ENCODE assay signal across 15 mouse cellular contexts in genomic region chr4:58477691-58478090, GRCm38 (mm10).
DNase-seq lines count a peak whose midpoint lies in the region; ATAC-seq and TF ChIP-seq lines count a peak whose summit lies in the region.
"Had no signal": no experiment of that assay in that cellular context is flagged by ENCODE, and none has a peak within 500 bp of the region (broad histone marks: within the 10 kb centered on the region; RNA-seq: fewer than 3 reads in every experiment).

No protein-coding gene starts in this region.

- H3K4me1 ChIP-seq in embryonic fibroblast, embryonic 13.5 days (ENCODE audit: control insufficient read depth, insufficient read depth, low read length) = no peaks in the 10 kb centered on the region
- H3K4me1 ChIP-seq in midbrain, embryonic 13.5 days (replicated peaks) = no peaks in the 10 kb centered on the region
- no peaks in the 10 kb centered on the region for H3K4me1 ChIP-seq in forebrain, embryonic 11.5 days (replicated peaks; ENCODE audit: control insufficient read depth, insufficient read depth, low read length)
- H3K4me1 ChIP-seq: forebrain, embryonic 12.5 days; heart, embryonic 15.5 days; limb, embryonic 10.5 days had no signal

- peak overlapping the region; percentile 66 for H3K27ac ChIP-seq in embryonic fibroblast, embryonic 13.5 days (ENCODE audit: insufficient read depth, low read length)
- H3K27ac ChIP-seq in midbrain, embryonic 13.5 days = no peak overlapping the region
- no peak overlapping the region for H3K27ac ChIP-seq in forebrain, embryonic 11.5 days (ENCODE audit: low read depth, low read length)
- H3K27ac ChIP-seq: forebrain, embryonic 12.5 days; heart, embryonic 15.5 days; limb, embryonic 10.5 days; liver, embryonic 14.5 days; macrophage had no signal

- H3K4me2 ChIP-seq in midbrain, embryonic 13.5 days (replicated peaks) = no peak overlapping the region
- H3K4me2 ChIP-seq in forebrain, embryonic 11.5 days (ENCODE audit: low read depth, low read length, severe bottlenecking) = no peak overlapping the region
- H3K4me2 ChIP-seq: forebrain, embryonic 12.5 days; heart, embryonic 15.5 days had no signal

- no peak overlapping the region for H3K9ac ChIP-seq in midbrain, embryonic 13.5 days (replicated peaks)
- H3K9ac ChIP-seq in forebrain, embryonic 11.5 days (ENCODE audit: low read length) = no peak overlapping the region
- H3K9ac ChIP-seq: forebrain, embryonic 12.5 days; heart, embryonic 15.5 days; liver, embryonic 14.5 days had no signal

- no peak for TF ChIP-seq POLR2A in embryonic fibroblast, embryonic 13.5 days (IDR thresholded peaks at IDR 0.05; ENCODE audit: low read depth, low read length)

- no peak for ATAC-seq in midbrain, embryonic 13.5 days
- no peak for ATAC-seq in forebrain, embryonic 11.5 days (replicated peaks; ENCODE audit: low FRiP score)
- ATAC-seq: CD4-positive, CD25-positive, alpha-beta regulatory T cell, adult 4 months had no signal

- 95% methylated on average over 8 of the region's 8 CpGs for WGBS in midbrain, embryonic 13.5 days
- 91% methylated on average over 8 of the region's 8 CpGs for WGBS in forebrain, embryonic 11.5 days

- TF ChIP-seq CTCF in embryonic fibroblast, embryonic 13.5 days (IDR thresholded peaks at IDR 0.05; ENCODE audit: borderline replicate concordance, insufficient read depth, low read length) = no peak

- no peaks in the 10 kb centered on the region for H3K9me3 ChIP-seq in midbrain, embryonic 13.5 days
- peaks cover 2% of the 10 kb centered on the region; the same call in 1 of the 2 replicates for H3K9me3 ChIP-seq in forebrain, embryonic 11.5 days (ENCODE audit: control insufficient read depth, low read length)
- H3K9me3 ChIP-seq: forebrain, embryonic 12.5 days; heart, embryonic 15.5 days; limb, embryonic 10.5 days had no signal

- DNase-seq in layer of hippocampus, adult 11-12 months (ENCODE audit: low spot score) = peak; percentile 45
- DNase-seq in layer of hippocampus, postnatal 25 days (ENCODE audit: extremely low spot score in 1 of 2, low spot score in 1 of 2) = no peak
- peak; percentile 35 for DNase-seq in heart, postnatal 10 days
- peak; percentile 44 to 95 for DNase-seq in left cerebral cortex, postnatal 25 days (ENCODE audit: low spot score in 2 of 2)
- DNase-seq in forebrain, embryonic 11.5 days (ENCODE audit: low spot score) = no peak
- DNase-seq in adipocyte (ENCODE audit: low spot score) = no peak
- DNase-seq: cerebellum, adult 9-10 months had no signal

- intact Hi-C loops in heart, postnatal 10 days (cut with DNase I) = no loop called here
- intact Hi-C loops in left cerebral cortex, postnatal 25 days (cut with DNase I) = loop anchor here (2.0 to 5.0 kb wide), 2 partner anchors 75 to 77 kb away; partner anchors contain the start of gene Lpar1

- H3K36me3 ChIP-seq in midbrain, embryonic 13.5 days = no peaks in the 10 kb centered on the region
- H3K36me3 ChIP-seq in forebrain, embryonic 11.5 days (ENCODE audit: control insufficient read depth, insufficient read depth, low read length) = no peaks in the 10 kb centered on the region
- H3K36me3 ChIP-seq: heart, embryonic 15.5 days had no signal

- H3K27me3 ChIP-seq in midbrain, embryonic 13.5 days = no peaks in the 10 kb centered on the region
- H3K27me3 ChIP-seq in forebrain, embryonic 11.5 days (ENCODE audit: control insufficient read depth, insufficient read depth, low read length) = no peaks in the 10 kb centered on the region
- H3K27me3 ChIP-seq: forebrain, embryonic 12.5 days; heart, embryonic 15.5 days had no signal

- H3K4me3 ChIP-seq in embryonic fibroblast, embryonic 13.5 days (ENCODE audit: insufficient read depth, low read length) = no peak overlapping the region
- no peak overlapping the region for H3K4me3 ChIP-seq in midbrain, embryonic 13.5 days (replicated peaks)
- no peak overlapping the region for H3K4me3 ChIP-seq in forebrain, embryonic 11.5 days (ENCODE audit: low read depth, low read length)
- H3K4me3 ChIP-seq: forebrain, embryonic 12.5 days; heart, embryonic 15.5 days; limb, embryonic 10.5 days had no signal

Comparison
In these comparisons a context has a peak if more than half of its experiments do, and no peak if none do; other contexts are left out.
1. DNase-seq: peak in layer of hippocampus, adult 11-12 months (single experiment), heart, postnatal 10 days (2 of 2) and left cerebral cortex, postnatal 25 days (2 of 2); none in layer of hippocampus, postnatal 25 days (0 of 2), forebrain, embryonic 11.5 days (single experiment) and adipocyte (single experiment).